ENCODE assay signal across 8 mouse cellular contexts in the genomic region with DNA sequence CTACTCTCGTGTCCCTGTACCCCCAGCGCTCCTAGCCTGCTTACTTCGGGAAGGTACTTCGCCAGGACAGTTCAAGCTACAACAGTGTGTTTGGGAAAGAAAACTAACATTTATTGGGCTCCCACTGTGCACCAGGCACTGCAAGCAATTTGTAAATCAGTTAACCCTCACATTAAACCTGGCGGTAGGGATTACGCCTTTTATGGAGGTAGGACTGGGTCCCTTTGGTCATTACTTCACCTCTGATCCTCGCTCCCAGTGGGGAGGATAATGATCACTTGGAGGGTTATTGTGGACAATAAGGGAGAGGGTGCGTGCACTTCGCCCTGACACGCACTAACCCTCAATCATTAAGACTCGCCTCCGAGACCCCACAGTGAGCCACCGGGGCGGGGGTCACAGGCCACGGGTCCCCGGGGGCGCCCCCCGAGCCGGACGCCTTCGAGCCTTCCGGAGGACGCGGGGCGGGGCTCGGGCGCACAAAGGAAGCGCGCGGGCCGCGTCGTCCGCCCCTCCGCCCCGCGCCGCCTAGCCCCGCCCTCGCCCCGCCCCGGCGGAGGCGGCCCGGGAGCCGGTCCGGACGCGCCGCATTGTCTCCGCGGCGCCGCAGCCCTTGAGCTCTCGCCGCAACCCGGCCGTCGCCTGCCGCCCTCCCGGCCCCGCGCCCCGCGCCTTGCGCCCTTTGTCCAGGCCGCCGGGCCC. TPM values are rescaled to one million over a fixed set of nuclear protein-coding genes. Genes with fewer than 3 reads are reported as not detected.
DNase-seq lines count a peak whose midpoint lies in the region; ATAC-seq and TF ChIP-seq lines count a peak whose summit lies in the region.

No protein-coding gene starts in this region.

- peak overlapping the region; percentile 100 for H3K9ac ChIP-seq in embryonic facial prominence, embryonic 12.5 days
- H3K9ac ChIP-seq in midbrain, postnatal 0 days (replicated peaks; ENCODE audit: low read length, poor library complexity, severe bottlenecking), result peak overlapping the region; percentile 100

- no peaks in the 10 kb centered on the region for H3K9me3 ChIP-seq in embryonic facial prominence, embryonic 12.5 days
- H3K9me3 ChIP-seq in midbrain, postnatal 0 days (ENCODE audit: low read length), result no peaks in the 10 kb centered on the region

- peak; percentile 90 for ATAC-seq in embryonic facial prominence, embryonic 12.5 days (ENCODE audit: insufficient number of reproducible peaks, insufficient read depth, low FRiP score, low TSS enrichment)
- ATAC-seq in midbrain, postnatal 0 days (ENCODE audit: low FRiP score), result peak; percentile 82

- H3K4me1 ChIP-seq in embryonic facial prominence, embryonic 12.5 days, result peaks cover 41% of the 10 kb centered on the region
- H3K4me1 ChIP-seq in midbrain, postnatal 0 days (ENCODE audit: insufficient read depth, low read length), result peaks cover 11% of the 10 kb centered on the region; the same call in 1 of the 2 replicates

- H3K27me3 ChIP-seq in embryonic facial prominence, embryonic 12.5 days, result no peaks in the 10 kb centered on the region
- H3K27me3 ChIP-seq in midbrain, postnatal 0 days (ENCODE audit: insufficient read depth, low read length), result no peaks in the 10 kb centered on the region

- 0 out of 2 replicates have a peak, but pooled peaks cover 19% of the 10 kb centered on the region for H3K36me3 ChIP-seq in embryonic facial prominence, embryonic 12.5 days
- peaks cover 3% of the 10 kb centered on the region; the same call in 1 of the 2 replicates for H3K36me3 ChIP-seq in midbrain, postnatal 0 days (ENCODE audit: insufficient read depth, low read length)

- H3K27ac ChIP-seq in embryonic facial prominence, embryonic 12.5 days, result peak overlapping the region; percentile 96
- peak overlapping the region; percentile 98 for H3K27ac ChIP-seq in midbrain, postnatal 0 days (ENCODE audit: low read depth, low read length)

- peak overlapping the region; percentile 91 for H3K4me2 ChIP-seq in embryonic facial prominence, embryonic 12.5 days (replicated peaks)
- H3K4me2 ChIP-seq in midbrain, postnatal 0 days (ENCODE audit: low read depth, low read length, poor library complexity, severe bottlenecking), result peak overlapping the region; percentile 83

- 5% methylated on average over 34 of the region's 68 CpGs for WGBS in embryonic facial prominence, embryonic 12.5 days
- 4% methylated on average over 37 of the region's 68 CpGs for WGBS in midbrain, postnatal 0 days

- peak; percentile 81 for DNase-seq in layer of hippocampus, adult 11-12 months (ENCODE audit: low spot score)
- DNase-seq in layer of hippocampus, adult 9-10 months (ENCODE audit: low spot score), result no peak
- DNase-seq in heart, adult 8-10 months (ENCODE audit: low spot score), result peak; percentile 77
- peak; percentile 81 to 83 for DNase-seq in kidney, adult 8-10 months
- DNase-seq in liver, result peak; percentile 88
- DNase-seq in midbrain, postnatal 0 days (ENCODE audit: low spot score), result peak; percentile 84
- DNase-seq in spleen, postnatal 4 days (ENCODE audit: low spot score in 2 of 2), result peak; percentile 83 to 92

- H3K4me3 ChIP-seq in embryonic facial prominence, embryonic 12.5 days, result peak overlapping the region; percentile 91
- peak overlapping the region; percentile 81 for H3K4me3 ChIP-seq in midbrain, postnatal 0 days (ENCODE audit: low read depth, low read length)

- TF ChIP-seq CTCF in midbrain, postnatal 0 days (IDR thresholded peaks at IDR 0.05), result no peak

RNA-seq across cellular contexts. Expression of gene A3galt2, which starts 28.0 kb away (rescaled TPM):
- polyA plus RNA-seq in embryonic facial prominence, embryonic 12.5 days (2016; fragmentation: Nextera tagmentation; extraction: Ambion mirVana), result 0.18 and 0.19 TPM in 2 replicates
- total RNA-seq in heart, adult 8-10 months (2022), result under 1 TPM in 2 of 4 experiments, not detected in 2; 0.09 to 0.11 TPM
- total RNA-seq in midbrain, postnatal 0 days (2014; rRNA removed), result 0.19 and 0.38 TPM in 2 replicates
- polyA plus RNA-seq in midbrain, postnatal 0 days (2015; fragmentation: Nextera tagmentation; extraction: Ambion mirVana), result 0.05 TPM in 1 of 2 replicates, not detected in the other
